21 mouse cellular contexts compared by ENCODE assay signal in the genomic region with DNA sequence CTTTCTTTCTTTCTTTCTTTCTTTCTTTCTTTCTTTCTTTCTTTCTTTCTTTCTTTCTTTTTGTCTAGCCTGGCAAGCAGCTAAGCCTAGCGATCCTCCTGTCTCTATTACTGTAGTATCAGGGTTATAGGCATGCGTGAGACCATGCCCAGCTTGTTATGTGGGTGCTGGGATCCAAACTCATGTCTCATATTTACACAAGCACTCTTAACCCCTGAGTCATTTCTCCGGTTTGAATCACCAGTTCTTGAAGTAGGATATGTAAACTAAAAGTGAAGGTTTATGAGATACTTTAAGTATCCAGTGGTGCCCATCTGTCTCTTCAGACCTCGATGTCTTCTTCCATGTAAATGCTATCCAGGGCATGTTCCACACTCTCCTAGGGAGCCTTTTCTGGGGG. TPM values are rescaled to one million over a fixed set of nuclear protein-coding genes. Genes with fewer than 3 reads are reported as not detected.
"Had no signal": no experiment of that assay in that cellular context is flagged by ENCODE, and none has a peak within 500 bp of the region (broad histone marks: within the 10 kb centered on the region; RNA-seq: fewer than 3 reads in every experiment).

No protein-coding gene starts in this region.

- H3K36me3 ChIP-seq: kidney, embryonic 15.5 days; limb, embryonic 12.5 days; limb, embryonic 15.5 days; midbrain, embryonic 12.5 days; midbrain, embryonic 15.5 days; neural tube, embryonic 13.5 days had no signal

- H3K27me3 ChIP-seq: kidney, embryonic 15.5 days; limb, embryonic 12.5 days; limb, embryonic 15.5 days; midbrain, embryonic 12.5 days; midbrain, embryonic 15.5 days; neural tube, embryonic 13.5 days had no signal

- H3K27ac ChIP-seq: kidney, embryonic 15.5 days; limb, embryonic 12.5 days; limb, embryonic 15.5 days; liver, embryonic 14.5 days; midbrain, embryonic 12.5 days; midbrain, embryonic 15.5 days; neural tube, embryonic 13.5 days had no signal

- H3K4me1 ChIP-seq: kidney, embryonic 15.5 days; limb, embryonic 12.5 days; limb, embryonic 15.5 days; midbrain, embryonic 12.5 days; midbrain, embryonic 15.5 days had no signal

- DNase-seq: kidney, adult 11 months; kidney, adult 8-10 months; kidney, postnatal 10 days; kidney, postnatal 36 days; left cerebral cortex, postnatal 4 days; liver, postnatal 0 days; lung, postnatal 14 days; lung, postnatal 4 days; retina, postnatal 1 day; right cerebral cortex, postnatal 25 days; thymus, adult 2 months; thymus, postnatal 14 days; thymus, postnatal 4 days had no signal

- H3K4me3 ChIP-seq: kidney, embryonic 15.5 days; limb, embryonic 12.5 days; limb, embryonic 15.5 days; midbrain, embryonic 12.5 days; midbrain, embryonic 15.5 days; neural tube, embryonic 13.5 days had no signal

RNA-seq across cellular contexts. Expression of gene A730015C16Rik, which starts 39.0 kb away (rescaled TPM):
- total RNA-seq: left cerebral cortex, postnatal 4 days had no signal
- polyA plus RNA-seq: spleen, adult 2 months; thymus, adult 2 months had no signal
